In genomic region chr5:30944956-30945781, GRCm38 (mm10) we compare ENCODE assay signal across 8 mouse cellular contexts. TPM values are rescaled to one million over a fixed set of nuclear protein-coding genes. Genes with fewer than 3 reads are reported as not detected.
A peak's percentile ranks its signal among the peaks of the same experiment; 100 is the strongest.
DNase-seq lines count a peak whose midpoint lies in the region; ATAC-seq and TF ChIP-seq lines count a peak whose summit lies in the region.

TSS of gene Cgref1 (minus strand) at chr5:30945591.

- peaks cover 0 to 3% of the 10 kb centered on the region in 2 experiments; a peak in 1 of 4 replicates for H3K4me1 ChIP-seq in ES-E14 (ENCODE audit: control insufficient read depth in 2 of 2, insufficient read depth in 2 of 2, low read length in 2 of 2, poor library complexity in 1 of 2)
- peaks cover 1% of the 10 kb centered on the region for H3K4me1 ChIP-seq in forebrain, embryonic 14.5 days (ENCODE audit: control insufficient read depth, insufficient read depth, low read length)
- H3K4me1 ChIP-seq in hindbrain, embryonic 12.5 days, result peaks cover 14% of the 10 kb centered on the region
- H3K4me1 ChIP-seq in lung, embryonic 14.5 days (ENCODE audit: insufficient read depth), result peaks cover 3% of the 10 kb centered on the region; the same call in 1 of the 2 replicates

- H3K36me3 ChIP-seq in ES-E14 (ENCODE audit: control insufficient read depth, insufficient read depth, low read length, poor library complexity, severe bottlenecking), result no peaks in the 10 kb centered on the region
- no peaks in the 10 kb centered on the region for H3K36me3 ChIP-seq in forebrain, embryonic 14.5 days (ENCODE audit: control insufficient read depth, insufficient read depth, low read length)
- no peaks in the 10 kb centered on the region for H3K36me3 ChIP-seq in hindbrain, embryonic 12.5 days
- no peaks in the 10 kb centered on the region for H3K36me3 ChIP-seq in lung, embryonic 14.5 days (ENCODE audit: insufficient read depth)

- in situ Hi-C loops in ES-E14 (cut with MboI; ENCODE audit: low sequenced_read_pairs in 2 of 2, unreplicated experiment in 2 of 2), result loop anchor here in 1 of 2 experiments (25.0 kb wide), 1 partner anchor 133 kb away; the partner anchor contains the start of gene Mapre3

- no peak within 1 kb of the TSS for H3K27ac ChIP-seq in ES-E14 (ENCODE audit: insufficient read depth, low read depth, low read length, poor library complexity, severe bottlenecking)
- H3K27ac ChIP-seq in forebrain, embryonic 14.5 days (ENCODE audit: low read depth, low read length), result no peak within 1 kb of the TSS
- H3K27ac ChIP-seq in hindbrain, embryonic 12.5 days, result no peak within 1 kb of the TSS
- no peak within 1 kb of the TSS for H3K27ac ChIP-seq in lung, embryonic 14.5 days (ENCODE audit: low read depth)

- DNase-seq in ES-E14 (ENCODE audit: low read depth, low spot score), result no peak
- peak; percentile 19 for DNase-seq in c-Kit-positive CD71-positive TER-119-negative erythroid progenitor cells, embryonic 14.5 days (ENCODE audit: low read depth)
- peak; percentile 74 for DNase-seq in forebrain, embryonic 14.5 days (ENCODE audit: low spot score)
- peak; percentile 54 to 75 for DNase-seq in layer of hippocampus, postnatal 10 days (ENCODE audit: low spot score in 2 of 2)
- peak; percentile 69 for DNase-seq in lung, embryonic 14.5 days
- peak; percentile 77 for DNase-seq in retina, postnatal 1 day

- no peaks in the 10 kb centered on the region for H3K27me3 ChIP-seq in forebrain, embryonic 14.5 days (replicated peaks; ENCODE audit: control insufficient read depth, insufficient read depth, low read length)
- H3K27me3 ChIP-seq in hindbrain, embryonic 12.5 days, result peaks cover 20% of the 10 kb centered on the region
- H3K27me3 ChIP-seq in lung, embryonic 14.5 days (ENCODE audit: insufficient read depth, low read length), result peaks cover 9% of the 10 kb centered on the region

- H3K4me3 ChIP-seq in ES-E14 (ENCODE audit: insufficient read depth in 1 of 2, low read depth in 1 of 2, low read length in 2 of 2, poor library complexity in 1 of 2, severe bottlenecking in 1 of 2), result peak within 1 kb of the TSS; percentile 63 to 73
- H3K4me3 ChIP-seq in forebrain, embryonic 14.5 days (ENCODE audit: low read depth, low read length), result peak within 1 kb of the TSS; percentile 46
- peak within 1 kb of the TSS; percentile 44 for H3K4me3 ChIP-seq in hindbrain, embryonic 12.5 days
- H3K4me3 ChIP-seq in lung, embryonic 14.5 days (ENCODE audit: low read depth, low read length), result peak within 1 kb of the TSS; percentile 40

- H3K9me3 ChIP-seq in ES-E14 (ENCODE audit: control insufficient read depth, insufficient read depth, low read depth, low read length), result no peaks in the 10 kb centered on the region
- H3K9me3 ChIP-seq in forebrain, embryonic 14.5 days (replicated peaks; ENCODE audit: control insufficient read depth, low read length), result no peaks in the 10 kb centered on the region
- H3K9me3 ChIP-seq in hindbrain, embryonic 12.5 days (replicated peaks), result no peaks in the 10 kb centered on the region
- no peaks in the 10 kb centered on the region for H3K9me3 ChIP-seq in lung, embryonic 14.5 days (ENCODE audit: low read depth, low read length)

- ATAC-seq in forebrain, embryonic 14.5 days, result peak; percentile 59
- peak; percentile 39; the same call in 1 of the 2 replicates for ATAC-seq in hindbrain, embryonic 12.5 days (ENCODE audit: low FRiP score)
- 0 out of 2 replicates have a peak, but pooled peaks have one; percentile 18 for ATAC-seq in lung, embryonic 14.5 days (ENCODE audit: insufficient read depth)
- no peak for ATAC-seq in activated CD4-positive, CD25-positive, alpha-beta regulatory T cell, adult 4 months

- H3K9ac ChIP-seq in ES-E14 (ENCODE audit: insufficient read depth, low read depth, low read length, poor library complexity, severe bottlenecking), result peak within 1 kb of the TSS; percentile 42
- H3K9ac ChIP-seq in forebrain, embryonic 14.5 days (ENCODE audit: low read length), result peak within 1 kb of the TSS; percentile 72
- H3K9ac ChIP-seq in hindbrain, embryonic 12.5 days, result peak within 1 kb of the TSS; percentile 63
- H3K9ac ChIP-seq in lung, embryonic 14.5 days, result peak within 1 kb of the TSS; percentile 48

- peak within 1 kb of the TSS; percentile 81 for H3K4me2 ChIP-seq in forebrain, embryonic 14.5 days (ENCODE audit: low read length)
- H3K4me2 ChIP-seq in hindbrain, embryonic 12.5 days (replicated peaks), result peak within 1 kb of the TSS; percentile 89
- H3K4me2 ChIP-seq in lung, embryonic 14.5 days, result peak within 1 kb of the TSS; percentile 79

- 4% methylated on average over 44 of the region's 44 CpGs for WGBS in forebrain, embryonic 14.5 days
- 4% methylated on average over 44 of the region's 44 CpGs for WGBS in hindbrain, embryonic 12.5 days
- 6% methylated on average over 44 of the region's 44 CpGs for WGBS in lung, embryonic 14.5 days

- peak; percentile 49 for TF ChIP-seq CTCF in lung, embryonic 14.5 days (IDR thresholded peaks at IDR 0.05; ENCODE audit: low read depth)

TF ChIP-seq in ES-E14, 5 proteins besides CTCF, POLR2A, EP300 and RAD21:
- TF ChIP-seq CHD2 (IDR thresholded peaks at IDR 0.05; ENCODE audit: low read depth, low read length), result no peak
- no peak for TF ChIP-seq MAFK (IDR thresholded peaks at IDR 0.05; ENCODE audit: insufficient read depth, low read depth, low read length)
- no peak for TF ChIP-seq ZNF384 (IDR thresholded peaks at IDR 0.05; ENCODE audit: low read depth, low read length)
- no peak for TF ChIP-seq HCFC1 (IDR thresholded peaks at IDR 0.05; ENCODE audit: borderline replicate concordance, insufficient read depth, low read length)
- no peak for TF ChIP-seq ZC3H11A (IDR thresholded peaks at IDR 0.05; ENCODE audit: borderline replicate concordance, low read depth, low read length)

RNA-seq across cellular contexts. Expression of gene Cgref1, which starts in this region (rescaled TPM):
- total RNA-seq in ES-E14 (2012; rRNA removed), result 14.7 and 21.5 TPM in 2 replicates
- polyA plus RNA-seq in forebrain, embryonic 14.5 days (2014; fragmentation: Nextera tagmentation; extraction: Ambion mirVana), result 21.4 and 26.2 TPM in 2 replicates
- 12.4 and 14.2 TPM in 2 replicates for polyA plus RNA-seq in hindbrain, embryonic 12.5 days (2016; fragmentation: Nextera tagmentation; extraction: Ambion mirVana)
- total RNA-seq in layer of hippocampus, postnatal 10 days (2021), result 10 to 100 TPM; 39.6 to 43.0 TPM
- 2.3 and 2.6 TPM in 2 replicates for polyA plus RNA-seq in lung, embryonic 14.5 days (2014; fragmentation: Nextera tagmentation; extraction: Ambion mirVana)
- under 1 TPM in 1 of 2 experiments, not detected in 1; 0.50 TPM for polyA plus RNA-seq in activated CD4-positive, CD25-positive, alpha-beta regulatory T cell, adult 4 months (2017; shearing (Covaris generic))
